Mouse (Mus musculus) kidney, embryonic 15.5 days (tissue): ENCODE measurements at regions not wholly inside any gene's neighbourhood (a gene's known extent, or its start where the extent isn't known, plus 50 kb on each side); places are given as distances from the start of the nearest gene placed in this dataset.
"Not testable (repeated sequence)": the region's sequence is repeated elsewhere in the genome, so short reads cannot be mapped to it uniquely, and the experiment has no call there.

Experiments used
- ATAC-seq: fragments of 200-750 bp; cut with Nextera tagmentation; replicated peaks from 2 replicates; pipeline ENCODE4 v1.8.0; 2017; ENCODE audit warnings: moderate TSS enrichment; ENCODE audit not compliant: low FRiP score
- H3K27ac ChIP-seq: fragments of 300-500 bp; sonication (generic); 2 replicates; pipeline ENCODE4 v1.5.1; 2015; ENCODE audit warnings: mild to moderate bottlenecking, inconsistent platforms
- H3K27me3 ChIP-seq: fragments of 300-500 bp; sonication (generic); 2 replicates; pipeline ENCODE4 v1.6.1; 2015; ENCODE audit warnings: inconsistent platforms
- H3K36me3 ChIP-seq: fragments of 300-500 bp; sonication (generic); 2 replicates; pipeline ENCODE4 v1.6.1; 2015; ENCODE audit warnings: inconsistent platforms
- H3K4me1 ChIP-seq: fragments of 300-500 bp; sonication (generic); 2 replicates; pipeline ENCODE4 v1.6.1; 2015; ENCODE audit warnings: inconsistent platforms
- H3K4me2 ChIP-seq: fragments of 300-500 bp; sonication (generic); 2 replicates; pipeline ENCODE4 v1.6.1; 2015; ENCODE audit warnings: moderate library complexity, mild to moderate bottlenecking, inconsistent platforms
- H3K4me3 ChIP-seq: fragments of 300-500 bp; sonication (generic); replicated peaks from 2 replicates; pipeline ENCODE4 v1.5.1; 2015; ENCODE audit warnings: mild to moderate bottlenecking, inconsistent platforms
- H3K9ac ChIP-seq: fragments of 300-500 bp; sonication (generic); 2 replicates; pipeline ENCODE4 v1.6.1; 2015; ENCODE audit warnings: mild to moderate bottlenecking, inconsistent platforms
- H3K9me3 ChIP-seq: fragments of 300-500 bp; sonication (generic); replicated peaks from 2 replicates; pipeline ENCODE4 v1.6.1; 2016; ENCODE audit warnings: inconsistent platforms
- WGBS: fragments of 180-500 bp; shearing (Covaris S2); methylation state at CpG from one replicate; pipeline ENCODE4 v1.1.7; 2015; ENCODE audit warnings: mixed read lengths; 5-methylcytosine and 5-hydroxymethylcytosine counted together

DNA sequence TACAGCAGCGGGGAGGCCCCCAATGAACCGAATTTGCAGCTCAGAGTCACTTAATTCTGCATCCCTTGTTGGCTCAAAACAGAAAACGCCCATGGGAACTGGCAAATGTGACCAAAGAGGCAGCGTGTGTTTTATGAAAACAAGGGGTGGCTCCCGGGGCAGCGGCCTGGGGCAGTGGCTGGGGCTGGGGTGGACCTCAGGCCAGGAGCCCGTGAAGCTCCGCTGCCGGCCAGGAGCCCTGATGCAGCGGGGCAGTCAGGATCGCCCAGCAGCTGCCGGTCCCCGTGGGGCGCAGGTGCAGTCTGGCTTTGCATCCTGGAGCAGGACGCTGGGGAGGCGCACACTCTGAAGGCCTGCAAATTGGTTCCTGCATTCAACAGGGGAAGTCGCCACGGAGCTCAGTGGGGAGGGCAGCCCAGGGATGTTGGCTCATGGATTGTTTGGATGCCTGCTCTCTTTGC, 104.4 kb upstream of the Gm9887 start:
- Histone ChIP-seq H3K27ac (0 out of 2 replicates have a peak overlapping the region, but pooled peaks have one; percentile 27), H3K27me3 (no peaks in the 10 kb centered on the region), H3K4me1 (peaks cover 45% of the 10 kb centered on the region), H3K4me3 (peak overlapping the region; percentile 6; the same call in 1 of the 2 replicates), H3K9me3 (no peaks in the 10 kb centered on the region), H3K36me3 (no peaks in the 10 kb centered on the region), H3K4me2 (peak overlapping the region; percentile 48), H3K9ac (peak overlapping the region; percentile 29; the same call in 1 of the 2 replicates)
- ATAC-seq: peak; percentile 13; the same call in 1 of the 2 replicates
- WGBS: 13% methylated on average over 18 of the region's 18 CpGs

DNA sequence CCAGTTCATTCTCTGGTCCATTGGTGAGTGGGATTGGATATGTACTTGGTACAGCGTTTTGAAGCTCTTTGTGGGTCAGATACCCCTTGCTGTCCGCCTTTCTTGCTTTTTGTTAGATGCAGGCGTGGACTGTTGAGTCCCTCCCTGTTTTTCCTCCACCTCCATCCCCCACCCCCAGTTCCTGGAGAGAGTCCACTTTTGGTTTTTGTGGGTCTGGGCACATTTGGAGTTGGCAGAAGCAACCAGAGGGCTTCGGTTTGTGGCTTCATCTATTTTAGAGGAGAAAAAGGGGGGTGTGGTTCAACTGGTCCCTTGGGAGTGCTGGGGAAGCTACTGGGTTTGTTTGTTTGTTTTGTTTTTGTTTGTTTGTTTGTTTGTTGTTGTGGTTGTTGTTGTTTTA, 103.9 kb upstream of the Gm9887 start:
- Histone ChIP-seq H3K27me3 (no peaks in the 10 kb centered on the region), H3K27ac (no peak overlapping the region), H3K4me2 (no peak overlapping the region; the same call in 1 of the 2 replicates), H3K36me3 (no peaks in the 10 kb centered on the region), H3K4me1 (peaks cover 45% of the 10 kb centered on the region), H3K9ac (no peak overlapping the region), H3K9me3 (no peaks in the 10 kb centered on the region), H3K4me3 (no peak overlapping the region)
- no peak for ATAC-seq
- 88% methylated on average over 4 of the region's 4 CpGs for WGBS

DNA sequence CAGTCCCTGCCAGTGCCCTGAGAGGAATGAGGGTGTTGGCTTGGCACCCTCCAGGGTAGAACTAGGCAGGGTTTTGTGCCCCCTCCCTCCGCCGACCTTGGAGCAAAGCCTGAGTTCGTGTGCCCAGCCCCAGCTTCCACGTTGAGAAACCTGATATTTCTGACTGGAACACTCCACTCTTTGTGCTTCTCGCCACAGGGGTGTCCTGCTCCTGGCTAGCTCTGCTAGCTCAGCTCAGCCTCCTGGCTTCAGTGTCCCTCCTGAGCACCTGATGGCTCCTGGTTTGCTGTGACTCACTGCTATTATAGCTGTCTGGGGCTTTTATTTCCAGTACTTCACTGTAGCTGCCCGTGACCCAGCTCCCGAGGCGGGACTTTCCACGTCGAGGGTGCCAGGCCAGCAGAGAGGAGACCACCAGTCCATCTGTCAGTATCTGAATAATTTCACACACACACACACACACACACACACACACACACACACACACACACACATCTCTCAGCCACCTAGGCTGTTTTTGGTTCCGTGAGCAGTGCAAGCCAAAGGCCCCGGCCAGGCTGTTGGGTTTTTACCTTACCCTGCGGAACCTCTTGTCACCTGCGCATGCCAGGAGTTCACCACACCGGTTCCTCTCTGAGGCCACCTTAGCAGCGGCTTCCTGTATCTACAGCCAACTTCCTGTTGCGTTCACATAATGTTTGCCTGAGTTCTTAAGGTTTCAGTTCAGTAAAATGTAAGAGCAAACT, 102.8 kb upstream of the Gm9887 start:
- Histone ChIP-seq H3K9ac (no peak overlapping the region), H3K4me2 (no peak overlapping the region), H3K36me3 (no peaks in the 10 kb centered on the region), H3K4me1 (peaks cover 45% of the 10 kb centered on the region), H3K9me3 (no peaks in the 10 kb centered on the region), H3K27me3 (no peaks in the 10 kb centered on the region), H3K27ac (peak overlapping the region; percentile 69; the same call in 1 of the 2 replicates), H3K4me3 (no peak overlapping the region)
- WGBS: 55% methylated on average over 17 of the region's 17 CpGs
- ATAC-seq: peak; percentile 62

DNA sequence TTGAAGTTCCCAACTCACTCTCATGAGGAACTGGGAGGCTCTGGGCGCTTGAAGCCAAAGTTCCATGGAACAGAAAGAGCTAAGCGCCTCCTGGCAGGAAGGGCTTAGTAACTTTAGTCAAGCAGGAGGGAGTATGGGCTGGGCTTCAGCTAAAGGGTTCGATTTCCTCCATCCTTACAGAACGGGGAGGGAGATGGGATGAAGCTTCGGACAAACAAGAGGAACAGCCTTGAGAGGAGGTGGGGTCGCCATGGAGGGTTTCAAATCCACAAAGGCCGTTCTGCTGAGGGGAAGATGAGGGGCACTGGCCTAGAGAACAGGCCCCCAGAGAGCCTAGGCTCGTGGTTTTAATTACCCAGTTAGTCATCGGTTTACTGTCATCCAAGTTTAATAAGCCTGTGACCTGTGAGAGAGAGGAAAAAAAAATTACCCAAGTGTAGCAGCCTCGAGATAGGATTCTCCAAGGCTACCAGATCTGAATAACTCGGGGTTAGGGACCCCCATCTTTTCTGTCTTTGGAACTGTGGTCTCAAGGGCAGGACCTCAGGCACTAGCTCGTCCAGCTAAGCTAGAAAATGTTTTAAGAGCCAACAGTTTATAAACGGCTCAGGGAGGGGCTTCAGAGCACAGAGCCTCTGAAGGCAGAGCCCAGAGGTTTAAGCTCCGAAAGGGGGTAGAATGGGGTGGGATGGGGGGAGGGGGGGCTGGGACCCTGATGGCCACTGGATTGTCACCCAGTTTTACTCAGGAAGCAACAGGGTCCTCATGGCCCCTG, 102.1 kb upstream of the Gm9887 start:
- 0 out of 2 replicates have a peak overlapping the region, but pooled peaks have one; percentile 10 for H3K9ac ChIP-seq

DNA sequence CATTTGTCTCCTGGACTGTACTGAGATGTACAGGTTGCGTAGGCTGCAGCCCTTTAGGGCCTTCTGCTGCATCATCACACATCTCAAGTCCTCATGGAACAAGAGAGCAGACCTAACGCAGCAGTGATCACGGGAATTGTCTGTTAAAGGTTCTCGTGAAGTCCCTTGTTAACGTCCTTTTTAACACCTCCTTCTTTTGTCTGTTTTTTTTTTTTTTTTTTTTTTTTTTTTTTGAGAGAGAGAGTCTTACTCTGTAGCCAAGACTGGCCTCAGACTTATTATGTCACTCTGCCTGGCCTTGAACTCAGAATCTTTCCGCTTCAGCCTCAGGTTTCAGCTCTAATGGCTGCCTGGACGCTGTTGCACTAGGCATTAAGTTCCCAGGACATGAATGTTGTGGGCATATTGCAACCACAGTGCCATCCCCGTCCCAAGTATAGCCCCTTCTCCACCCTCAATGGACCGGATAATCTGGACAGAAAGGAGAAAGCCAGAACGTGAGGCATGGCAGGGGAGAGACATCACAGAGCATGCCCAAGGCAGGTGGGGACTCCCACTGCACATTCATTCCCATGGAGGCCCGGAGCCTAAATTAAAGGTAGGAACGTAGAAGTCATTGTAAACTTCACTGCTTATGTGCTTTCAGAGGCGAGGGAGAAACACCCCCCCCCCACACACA, 101.3 kb upstream of the Gm9887 start:
- no peak for ATAC-seq
- Histone ChIP-seq H3K4me1 (peaks cover 45% of the 10 kb centered on the region), H3K4me2 (no peak overlapping the region), H3K9ac (no peak overlapping the region), H3K36me3 (no peaks in the 10 kb centered on the region), H3K27ac (peak overlapping the region; percentile 69), H3K9me3 (no peaks in the 10 kb centered on the region), H3K27me3 (no peaks in the 10 kb centered on the region), H3K4me3 (no peak overlapping the region)
- 68% methylated on average over 13 of the region's 13 CpGs for WGBS

More for the DNA sequence above, 102.1 kb upstream of the Gm9887 start:
- H3K36me3 ChIP-seq: no peaks in the 10 kb centered on the region
- no peaks in the 10 kb centered on the region for H3K27me3 ChIP-seq
- H3K27ac ChIP-seq: peak overlapping the region; percentile 69
- peak; percentile 61 for ATAC-seq
- H3K4me2 ChIP-seq: no peak overlapping the region
- no peak overlapping the region for H3K4me3 ChIP-seq
- WGBS: 19% methylated on average over 14 of the region's 14 CpGs
- H3K4me1 ChIP-seq: peaks cover 45% of the 10 kb centered on the region
- H3K9me3 ChIP-seq: no peaks in the 10 kb centered on the region

DNA sequence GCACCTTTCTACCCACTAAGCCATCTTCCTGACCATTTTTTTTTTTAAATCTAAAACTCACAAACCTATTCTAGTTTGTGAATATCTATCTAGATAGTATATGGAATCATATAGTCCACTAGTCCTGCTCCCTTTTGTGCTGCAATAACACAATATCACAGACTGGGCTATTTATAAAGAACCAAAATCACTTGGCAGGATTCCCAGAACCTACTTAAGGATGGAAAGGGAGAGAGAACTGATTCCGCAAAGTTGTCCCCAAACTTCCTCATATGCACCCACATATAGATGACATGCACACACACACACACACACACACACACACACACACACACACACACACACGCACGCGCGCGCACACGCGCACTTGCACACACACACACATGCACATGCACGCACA, 100.7 kb upstream of the Gm9887 start:
- Histone ChIP-seq H3K27ac (no peak overlapping the region), H3K9ac (no peak overlapping the region), H3K9me3 (no peaks in the 10 kb centered on the region), H3K4me3 (no peak overlapping the region), H3K4me2 (no peak overlapping the region), H3K36me3 (no peaks in the 10 kb centered on the region), H3K27me3 (no peaks in the 10 kb centered on the region), H3K4me1 (peaks cover 45% of the 10 kb centered on the region)
- 91% methylated on average over 9 of the region's 9 CpGs for WGBS
- ATAC-seq: no peak

DNA sequence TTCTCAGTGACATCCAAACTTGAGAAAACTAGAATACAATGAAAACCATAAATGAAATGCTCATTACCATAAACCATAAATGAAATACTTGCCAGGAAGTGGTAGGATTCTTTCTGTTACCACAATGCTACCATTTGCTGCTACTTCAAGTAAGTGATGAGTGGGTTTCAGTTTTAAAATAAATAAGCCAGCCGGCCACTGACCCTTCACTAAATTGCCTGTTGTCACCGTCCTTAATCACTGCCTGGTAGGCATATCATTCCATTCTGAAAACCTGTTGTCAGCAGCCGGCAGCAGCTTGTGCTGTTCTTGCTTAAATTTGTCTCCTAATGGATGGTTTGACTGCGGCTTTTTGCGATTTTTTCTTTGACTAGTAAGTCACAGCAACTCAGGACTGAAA, 99.6 kb upstream of the Gm9887 start:
- Histone ChIP-seq H3K36me3 (no peaks in the 10 kb centered on the region), H3K9me3 (no peaks in the 10 kb centered on the region), H3K4me1 (peaks cover 45% of the 10 kb centered on the region), H3K27ac (no peak overlapping the region), H3K4me3 (no peak overlapping the region), H3K27me3 (no peaks in the 10 kb centered on the region), H3K9ac (no peak overlapping the region), H3K4me2 (no peak overlapping the region)
- WGBS: 43% methylated on average over 5 of the region's 5 CpGs
- no peak for ATAC-seq

DNA sequence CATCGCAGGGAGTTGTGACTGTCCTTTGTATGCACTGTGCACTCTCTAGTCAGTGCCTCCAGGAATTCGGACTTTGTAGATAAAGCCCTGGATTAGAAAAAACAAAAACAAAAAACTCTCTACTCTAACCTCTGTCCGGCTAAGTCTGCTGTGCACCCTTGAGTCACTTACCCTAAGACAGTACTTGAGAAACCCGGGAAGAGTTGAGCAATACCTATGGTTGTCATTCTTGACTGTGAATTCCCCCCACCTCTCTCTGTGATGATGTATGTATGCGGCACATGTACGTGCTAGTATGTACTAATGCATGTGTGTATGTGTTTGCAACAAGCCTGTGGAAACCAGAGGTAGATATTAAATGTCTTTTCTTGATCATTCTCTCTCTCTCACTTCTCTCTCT, 96.7 kb upstream of the Gm9887 start:
- no peak for ATAC-seq
- 88% methylated on average over 6 of the region's 6 CpGs for WGBS
- H3K4me1 ChIP-seq: peaks cover 19% of the 10 kb centered on the region
- no peaks in the 10 kb centered on the region for H3K9me3 ChIP-seq
- H3K27ac ChIP-seq: no peak overlapping the region
- no peak overlapping the region for H3K9ac ChIP-seq
- no peak overlapping the region for H3K4me2 ChIP-seq
- H3K4me3 ChIP-seq: no peak overlapping the region
- no peaks in the 10 kb centered on the region for H3K36me3 ChIP-seq
- no peaks in the 10 kb centered on the region for H3K27me3 ChIP-seq

DNA sequence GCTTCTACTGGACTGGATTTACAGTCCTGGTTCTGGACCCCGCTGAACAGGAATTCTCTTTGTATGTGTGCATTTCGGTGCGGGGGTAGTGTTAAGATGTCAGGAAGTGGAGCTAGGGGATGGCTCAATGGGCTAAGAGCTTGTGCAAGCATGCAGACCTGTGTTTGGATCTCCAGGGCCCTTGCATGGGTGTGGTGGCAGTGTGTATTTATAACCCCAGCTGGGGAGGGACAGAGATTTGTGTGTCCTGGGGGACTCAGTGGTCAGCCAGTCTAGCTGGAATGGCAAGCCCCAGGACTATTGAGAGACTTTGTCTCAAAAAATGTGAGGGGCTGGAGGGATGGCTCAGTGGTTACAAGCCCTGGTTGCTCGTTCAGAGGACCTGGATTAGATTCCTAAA, 95.1 kb upstream of the Gm9887 start:
- Histone ChIP-seq H3K9ac (no peak overlapping the region; the same call in 1 of the 2 replicates), H3K4me2 (no peak overlapping the region), H3K4me3 (no peak overlapping the region), H3K9me3 (no peaks in the 10 kb centered on the region), H3K4me1 (peaks cover 15% of the 10 kb centered on the region), H3K27me3 (no peaks in the 10 kb centered on the region), H3K36me3 (no peaks in the 10 kb centered on the region), H3K27ac (no peak overlapping the region)
- WGBS: 62% methylated on average over 4 of the region's 4 CpGs
- ATAC-seq: no peak

DNA sequence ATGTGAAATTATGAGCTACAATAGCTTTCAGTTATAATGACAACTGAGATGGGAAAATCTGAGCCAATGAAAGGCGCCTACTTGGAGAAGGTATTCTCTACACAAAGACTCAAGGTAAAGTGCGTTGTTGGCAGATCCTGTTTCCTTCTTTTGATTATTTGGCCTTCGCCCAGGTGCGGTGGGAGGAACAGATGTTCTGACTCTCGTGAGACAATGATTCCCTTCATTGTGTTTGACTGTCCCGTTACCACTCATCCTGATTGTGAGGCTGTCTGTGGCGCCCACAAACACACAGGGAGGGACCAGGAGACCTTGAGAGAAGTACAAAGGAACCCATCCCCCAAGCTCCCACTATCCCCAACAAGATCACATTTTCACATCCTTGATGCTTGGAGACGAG, 92.6 kb upstream of the Gm9887 start:
- H3K36me3 ChIP-seq: no peaks in the 10 kb centered on the region
- no peak for ATAC-seq
- H3K4me2 ChIP-seq: no peak overlapping the region
- H3K4me1 ChIP-seq: peaks cover 24% of the 10 kb centered on the region
- no peak overlapping the region for H3K27ac ChIP-seq
- H3K9me3 ChIP-seq: no peaks in the 10 kb centered on the region
- no peak overlapping the region for H3K4me3 ChIP-seq
- H3K9ac ChIP-seq: no peak overlapping the region
- H3K27me3 ChIP-seq: no peaks in the 10 kb centered on the region
- 86% methylated on average over 8 of the region's 8 CpGs for WGBS

DNA sequence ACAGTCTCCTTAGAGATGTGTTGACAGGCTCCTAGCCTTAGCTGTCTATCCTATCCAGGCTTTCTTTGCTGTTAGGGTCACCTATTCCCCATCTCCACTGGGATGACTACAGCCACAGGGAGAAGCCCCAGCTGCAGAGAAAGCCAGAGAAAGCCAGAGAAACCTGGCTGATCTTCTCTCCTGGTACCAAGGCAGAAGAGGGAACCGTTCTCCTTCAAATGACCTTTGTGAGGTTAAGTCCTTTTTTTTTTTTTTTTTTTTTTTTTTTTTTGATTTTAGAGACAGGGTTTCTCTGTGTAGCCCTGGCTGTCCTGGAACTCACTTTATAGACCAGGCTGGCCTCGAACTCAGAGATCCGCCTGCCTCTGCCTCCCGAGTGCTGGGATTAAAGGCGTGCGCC, 91.1 kb upstream of the Gm9887 start:
- H3K36me3 ChIP-seq, H3K4me2 ChIP-seq, H3K4me3 ChIP-seq, H3K27me3 ChIP-seq, H3K9ac ChIP-seq, ATAC-seq, H3K9me3 ChIP-seq: not testable (repeated sequence)
- H3K27ac ChIP-seq: peak overlapping the region; percentile 93; the same call in 1 of the 2 replicates
- peaks cover 28% of the 10 kb centered on the region for H3K4me1 ChIP-seq
- WGBS: 94% methylated on average over 6 of the region's 6 CpGs
